Mouse (Mus musculus) MEL (cell line): ENCODE measurements around the gene Adprm.

Experiments used
- CHD1 ChIP-seq: IDR thresholded peaks from 2 replicates; pipeline ENCODE4 v1.6.1; 2012; ENCODE audit warnings: low read depth, mild to moderate bottlenecking, inconsistent platforms, low read length, improper control_type of control experiment
- E2F4 ChIP-seq: IDR thresholded peaks from 2 replicates; pipeline ENCODE4 v1.6.1; 2011; ENCODE audit warnings: low read depth, low read length, improper control_type of control experiment, borderline replicate concordance
- EP300 ChIP-seq, 2 experiments: IDR thresholded peaks; 2 replicates each; pipeline ENCODE4 v1.6.1; 2011; ENCODE audit warnings: improper control_type of control experiment in 2 of 2, low read length in 2 of 2, low read depth in 1 of 2, mild to moderate bottlenecking in 1 of 2
- POLR2AphosphoS2 ChIP-seq: IDR thresholded peaks from 2 replicates; pipeline ENCODE4 v1.6.1; 2011; ENCODE audit warnings: low read length, improper control_type of control experiment

- TF ChIP-seq E2F4 (no peak), POLR2AphosphoS2 (0 out of 2 replicates have a peak, but pooled peaks have one; percentile 53), EP300 (IDR thresholded peaks at IDR 0.05; ENCODE audit: low read depth in 1 of 2, low read length in 2 of 2) (no peak), CHD1 (no peak)
Observed at GRCm38 (mm10) chr11:67036892-67037291, 15.5 kb downstream of the Adprm start.
